Mouse (Mus musculus) kidney, adult 2 months (tissue): Measurements from ENCODE around the gene A530084C06Rik. TPM values are rescaled to one million over a fixed set of nuclear protein-coding genes. Genes with fewer than 3 reads are reported as not detected.

Source experiments
- DNase-seq: peaks from one replicate; pipeline ENCODE4 v3.0.0; 2021
- H3K27ac ChIP-seq: fragments of 200-500 bp; 2 replicates; pipeline ENCODE4 v1.5.1; 2012; ENCODE audit warnings: low read depth, low read length, control low read depth, inconsistent platforms; ENCODE audit not compliant: insufficient read depth
- H3K27me3 ChIP-seq: fragments of 200-500 bp; replicated peaks from 2 replicates; pipeline ENCODE4 v1.6.1; 2012; ENCODE audit warnings: mild to moderate bottlenecking, moderate library complexity, low read length, inconsistent platforms; ENCODE audit not compliant: control insufficient read depth, insufficient read depth
- H3K36me3 ChIP-seq: fragments of 200-500 bp; 2 replicates; pipeline ENCODE4 v1.6.1; 2012; ENCODE audit warnings: mild to moderate bottlenecking, moderate library complexity, low read length, inconsistent platforms; ENCODE audit not compliant: control insufficient read depth, insufficient read depth
- H3K4me1 ChIP-seq: fragments of 200-500 bp; 2 replicates; pipeline ENCODE4 v1.6.1; 2011; ENCODE audit warnings: low read length; ENCODE audit not compliant: control insufficient read depth, insufficient read depth
- H3K4me3 ChIP-seq: fragments of 200-500 bp; 2 replicates; pipeline ENCODE4 v1.5.1; 2011; ENCODE audit warnings: mild to moderate bottlenecking, low read depth, low read length, control low read depth; ENCODE audit not compliant: insufficient read depth
- CTCF ChIP-seq: fragments of 200-500 bp; conservative IDR thresholded peaks from 2 replicates; pipeline ENCODE4 v1.5.1; 2011; ENCODE audit warnings: low read depth, mild to moderate bottlenecking, control low read depth, low read length, moderate library complexity, mixed read lengths; ENCODE audit not compliant: insufficient read depth, insufficient read length
- POLR2A ChIP-seq: fragments of 200-500 bp; IDR thresholded peaks from one replicate; pipeline ENCODE4 v1.6.1; 2011; ENCODE audit warnings: low read depth, low read length, control low read depth
- WGBS: fragments of 180-500 bp; shearing (Covaris S2); methylation state at CpG from one replicate; pipeline ENCODE4 v1.1.7; 2018; 5-methylcytosine and 5-hydroxymethylcytosine counted together
- polyA plus RNA-seq: library from polyadenylated mRNA; depleted of rRNA; stranded (reverse); fragments of >200 nt; gene quantifications from 2 replicates; pipeline ENCODE4 v1.2.3, GENCODE M21; 2012; rRNA removed

The A530084C06Rik gene
- polyA plus RNA-seq, 1 experiment, result 0.30 TPM

GRCm38 (mm10) chr13:31506494-31507167 is 52.5 kb downstream of the A530084C06Rik start:
- Histone ChIP-seq H3K4me3 (no peak overlapping the region), H3K36me3 (no peaks in the 10 kb centered on the region), H3K27me3 (no peaks in the 10 kb centered on the region), H3K4me1 (no peaks in the 10 kb centered on the region), H3K27ac (no peak overlapping the region)
- no peak for DNase-seq
- WGBS, result 44% methylated on average over 8 of the region's 8 CpGs
- TF ChIP-seq POLR2A (no peak), CTCF (no peak)

Other genes with a start within 250 kb of the A530084C06Rik start
- 13.9 and 25.9 TPM in 2 replicates for gene Foxq1, start 3.2 kb downstream of the A530084C06Rik start, polyA plus RNA-seq
- 0.10 TPM in 1 of 2 replicates, not detected in the other for gene Foxf2, start 66.5 kb upstream of the A530084C06Rik start, polyA plus RNA-seq
- gene Foxc1, start 247.3 kb upstream of the A530084C06Rik start, polyA plus RNA-seq, result 3.7 and 5.2 TPM in 2 replicates